Mouse (Mus musculus) limb, embryonic 15.5 days (tissue): ENCODE data around the gene Klhdc10. TPM values are rescaled to one million over a fixed set of nuclear protein-coding genes. Genes with fewer than 3 reads are reported as not detected.

Experiments used
- ATAC-seq: fragments of 200-750 bp; cut with Nextera tagmentation; 2 replicates; pipeline ENCODE4 v1.8.0; 2017; ENCODE audit warnings: low read depth, moderate TSS enrichment; ENCODE audit not compliant: insufficient number of reproducible peaks, low FRiP score, low TSS enrichment
- H3K27ac ChIP-seq: fragments of 300-500 bp; sonication (generic); 2 replicates; pipeline ENCODE4 v1.5.1; 2015; ENCODE audit warnings: moderate library complexity, mild to moderate bottlenecking, inconsistent platforms
- H3K27me3 ChIP-seq: fragments of 300-500 bp; sonication (generic); 2 replicates; pipeline ENCODE4 v1.6.1; 2015; ENCODE audit warnings: inconsistent platforms
- H3K36me3 ChIP-seq: fragments of 300-500 bp; sonication (generic); 2 replicates; pipeline ENCODE4 v1.6.1; 2015; ENCODE audit warnings: inconsistent platforms
- H3K4me1 ChIP-seq: fragments of 300-500 bp; sonication (generic); 2 replicates; pipeline ENCODE4 v1.6.1; 2015; ENCODE audit warnings: inconsistent platforms
- H3K4me2 ChIP-seq: fragments of 300-500 bp; sonication (generic); 2 replicates; pipeline ENCODE4 v1.6.1; 2015; ENCODE audit warnings: mild to moderate bottlenecking, inconsistent platforms
- H3K4me3 ChIP-seq: fragments of 300-500 bp; sonication (generic); 2 replicates; pipeline ENCODE4 v1.5.1; 2015; ENCODE audit warnings: mild to moderate bottlenecking, inconsistent platforms
- H3K9ac ChIP-seq: fragments of 300-500 bp; sonication (generic); 2 replicates; pipeline ENCODE4 v1.6.1; 2015; ENCODE audit warnings: inconsistent platforms
- H3K9me3 ChIP-seq: fragments of 300-500 bp; sonication (generic); 2 replicates; pipeline ENCODE4 v1.6.1; 2016; ENCODE audit warnings: inconsistent platforms
- WGBS: fragments of 180-500 bp; shearing (Covaris S2); methylation state at CpG from one replicate; pipeline ENCODE4 v1.1.7; 2015; 5-methylcytosine and 5-hydroxymethylcytosine counted together
- polyA plus RNA-seq: library from polyadenylated mRNA; unstranded; fragments of >200 nt; fragmentation: Nextera tagmentation; extraction: Ambion mirVana; gene quantifications from 2 replicates; pipeline ENCODE4 v1.2.1, GENCODE M21; 2015

The Klhdc10 gene
- polyA plus RNA-seq, 1 experiment from 2014 or later, result 25.5 TPM

GRCm38 (mm10) chr6:30459056-30459747, 57.5 kb downstream of the Klhdc10 start:
- ATAC-seq, result no peak

GRCm38 (mm10) chr6:30459811-30460749, 58.4 kb downstream of the Klhdc10 start:
- ATAC-seq, result no peak
- Histone ChIP-seq H3K4me2 (peak overlapping the region; percentile 67), H3K4me1 (peaks cover 35% of the 10 kb centered on the region), H3K9me3 (no peaks in the 10 kb centered on the region), H3K36me3 (peaks cover 8% of the 10 kb centered on the region; the same call in 1 of the 2 replicates), H3K4me3 (peak overlapping the region; percentile 47), H3K27ac (peak overlapping the region; percentile 95), H3K9ac (peak overlapping the region; percentile 60), H3K27me3 (no peaks in the 10 kb centered on the region)
- WGBS, result 6% methylated on average over 40 of the region's 40 CpGs

More at GRCm38 (mm10) chr6:30459056-30459747, 57.5 kb downstream of the Klhdc10 start:
- Histone ChIP-seq H3K9ac (peak overlapping the region; percentile 60; the same call in 1 of the 2 replicates), H3K9me3 (no peaks in the 10 kb centered on the region), H3K36me3 (peaks cover 14% of the 10 kb centered on the region), H3K27ac (peak overlapping the region; percentile 95), H3K4me2 (peak overlapping the region; percentile 67), H3K4me3 (peak overlapping the region; percentile 47), H3K4me1 (peaks cover 35% of the 10 kb centered on the region), H3K27me3 (no peaks in the 10 kb centered on the region)
- WGBS, result 72% methylated on average over 16 of the region's 16 CpGs

GRCm38 (mm10) chr6:30460750-30461446, 59.2 kb downstream of the Klhdc10 start:
- peak overlapping the region; percentile 95 for H3K27ac ChIP-seq
- peak overlapping the region; percentile 11 for H3K4me3 ChIP-seq
- H3K27me3 ChIP-seq, result no peaks in the 10 kb centered on the region
- H3K36me3 ChIP-seq, result no peaks in the 10 kb centered on the region
- peak; percentile 82 for ATAC-seq
- 0 out of 2 replicates have a peak overlapping the region, but pooled peaks have one; percentile 2 for H3K4me2 ChIP-seq
- WGBS, result 18% methylated on average over 19 of the region's 19 CpGs
- H3K4me1 ChIP-seq, result peaks cover 37% of the 10 kb centered on the region
- H3K9ac ChIP-seq, result no peak overlapping the region
- H3K9me3 ChIP-seq, result no peaks in the 10 kb centered on the region

- WGBS, result 87% methylated on average over 13 of the region's 13 CpGs
Measured at GRCm38 (mm10) chr6:30461755-30462344, 60.2 kb downstream of the Klhdc10 start.

GRCm38 (mm10) chr6:30462822-30463221, 61.2 kb downstream of the Klhdc10 start:
- Histone ChIP-seq H3K9ac (no peak overlapping the region), H3K4me2 (no peak overlapping the region), H3K27me3 (no peaks in the 10 kb centered on the region), H3K36me3 (no peaks in the 10 kb centered on the region), H3K9me3 (no peaks in the 10 kb centered on the region), H3K4me1 (peaks cover 37% of the 10 kb centered on the region), H3K27ac (no peak overlapping the region), H3K4me3 (no peak overlapping the region)
- WGBS, result 14% methylated on average over 7 of the region's 7 CpGs
- ATAC-seq, result no peak

More at GRCm38 (mm10) chr6:30461755-30462344, 60.2 kb downstream of the Klhdc10 start:
- H3K9me3 ChIP-seq, result no peaks in the 10 kb centered on the region
- no peaks in the 10 kb centered on the region for H3K27me3 ChIP-seq
- no peak for ATAC-seq
- peaks cover 37% of the 10 kb centered on the region for H3K4me1 ChIP-seq
- H3K27ac ChIP-seq, result peak overlapping the region; percentile 95
- H3K9ac ChIP-seq, result no peak overlapping the region
- H3K4me2 ChIP-seq, result no peak overlapping the region
- no peak overlapping the region for H3K4me3 ChIP-seq
- no peaks in the 10 kb centered on the region for H3K36me3 ChIP-seq

- ATAC-seq, result no peak
- H3K36me3 ChIP-seq, result no peaks in the 10 kb centered on the region
- peaks cover 31% of the 10 kb centered on the region for H3K4me1 ChIP-seq
- H3K27ac ChIP-seq, result no peak overlapping the region
- H3K9me3 ChIP-seq, result no peaks in the 10 kb centered on the region
- no peak overlapping the region for H3K9ac ChIP-seq
- H3K4me3 ChIP-seq, result no peak overlapping the region
- H3K4me2 ChIP-seq, result no peak overlapping the region
- no peaks in the 10 kb centered on the region for H3K27me3 ChIP-seq
- 81% methylated on average over 11 of the region's 11 CpGs for WGBS
Measured at GRCm38 (mm10) chr6:30465586-30465985, 63.9 kb downstream of the Klhdc10 start.

- H3K4me2 ChIP-seq, result no peak overlapping the region
- no peaks in the 10 kb centered on the region for H3K27me3 ChIP-seq
- H3K9me3 ChIP-seq, result no peaks in the 10 kb centered on the region
- H3K27ac ChIP-seq, result no peak overlapping the region
- WGBS, result 62% methylated on average over 1 of the region's 1 CpGs
- no peak overlapping the region for H3K4me3 ChIP-seq
- peaks cover 12% of the 10 kb centered on the region for H3K4me1 ChIP-seq
- no peak for ATAC-seq
- no peak overlapping the region for H3K9ac ChIP-seq
- H3K36me3 ChIP-seq, result no peaks in the 10 kb centered on the region
Measured at GRCm38 (mm10) chr6:30468058-30468457, 66.4 kb downstream of the Klhdc10 start.

- no peak overlapping the region for H3K4me2 ChIP-seq
- H3K4me3 ChIP-seq, result no peak overlapping the region
- no peaks in the 10 kb centered on the region for H3K27me3 ChIP-seq
- no peaks in the 10 kb centered on the region for H3K9me3 ChIP-seq
- no peak overlapping the region for H3K9ac ChIP-seq
- WGBS, result 53% methylated on average over 12 of the region's 12 CpGs
- no peak for ATAC-seq
- H3K36me3 ChIP-seq, result no peaks in the 10 kb centered on the region
- 0 out of 2 replicates have a peak overlapping the region, but pooled peaks have one; percentile 51 for H3K27ac ChIP-seq
- peaks cover 12% of the 10 kb centered on the region for H3K4me1 ChIP-seq
Measured at GRCm38 (mm10) chr6:30468684-30469083, 67.0 kb downstream of the Klhdc10 start.

- no peaks in the 10 kb centered on the region for H3K9me3 ChIP-seq
- H3K9ac ChIP-seq, result no peak overlapping the region
- no peak overlapping the region for H3K4me2 ChIP-seq
- no peaks in the 10 kb centered on the region for H3K36me3 ChIP-seq
- peaks cover 12% of the 10 kb centered on the region for H3K4me1 ChIP-seq
- no peak overlapping the region for H3K4me3 ChIP-seq
- H3K27ac ChIP-seq, result no peak overlapping the region
- 70% methylated on average over 12 of the region's 12 CpGs for WGBS
- no peaks in the 10 kb centered on the region for H3K27me3 ChIP-seq
- ATAC-seq, result peak; percentile 32; the same call in 1 of the 2 replicates
Measured at GRCm38 (mm10) chr6:30469370-30469769, 67.7 kb downstream of the Klhdc10 start.

GRCm38 (mm10) chr6:30471706-30472105, 70.0 kb downstream of the Klhdc10 start:
- Histone ChIP-seq H3K4me1 (peaks cover 16% of the 10 kb centered on the region), H3K4me3 (no peak overlapping the region), H3K36me3 (no peaks in the 10 kb centered on the region), H3K9ac (no peak overlapping the region), H3K27ac (no peak overlapping the region), H3K4me2 (no peak overlapping the region), H3K9me3 (no peaks in the 10 kb centered on the region), H3K27me3 (no peaks in the 10 kb centered on the region)
- no peak for ATAC-seq
- WGBS, result 45% methylated on average over 3 of the region's 3 CpGs
